Mouse (Mus musculus) kidney, postnatal 0 days (tissue): ENCODE results near the gene Mcfd2. TPM values are rescaled to one million over a fixed set of nuclear protein-coding genes. Genes with fewer than 3 reads are reported as not detected.

Source experiments
- ATAC-seq: fragments of 200-750 bp; cut with Nextera tagmentation; replicated peaks from 2 replicates; pipeline ENCODE4 v1.8.0; 2017; ENCODE audit warnings: low read depth, moderate number of reproducible peaks, moderate TSS enrichment, moderate library complexity; ENCODE audit not compliant: low FRiP score
- DNase-seq: peaks from one replicate; pipeline ENCODE4 v3.0.0-alpha.2; 2016; ENCODE audit warnings: low spot score
- H3K27ac ChIP-seq: fragments of 300-500 bp; sonication (generic); 2 replicates; pipeline ENCODE4 v1.5.1; 2014; ENCODE audit warnings: mild to moderate bottlenecking
- H3K27me3 ChIP-seq: fragments of 300-500 bp; sonication (generic); 2 replicates; pipeline ENCODE4 v1.6.1; 2014; ENCODE audit warnings: low read length, mixed read lengths; ENCODE audit not compliant: insufficient read depth
- H3K36me3 ChIP-seq: fragments of 300-500 bp; sonication (generic); 2 replicates; pipeline ENCODE4 v1.6.1; 2014; ENCODE audit warnings: low read length, mixed read lengths; ENCODE audit not compliant: insufficient read depth
- H3K4me1 ChIP-seq: fragments of 300-500 bp; sonication (generic); replicated peaks from 2 replicates; pipeline ENCODE4 v1.6.1; 2014; ENCODE audit warnings: antibody characterized with exemption, low read length, mixed read lengths; ENCODE audit not compliant: insufficient read depth
- H3K4me2 ChIP-seq: fragments of 300-500 bp; sonication (generic); 2 replicates; pipeline ENCODE4 v1.6.1; 2014; ENCODE audit warnings: mild to moderate bottlenecking, low read length, moderate library complexity, mixed read lengths
- H3K4me3 ChIP-seq: fragments of 300-500 bp; sonication (generic); replicated peaks from 2 replicates; pipeline ENCODE4 v1.5.1; 2014; ENCODE audit warnings: low read depth, low read length
- H3K9ac ChIP-seq: fragments of 300-500 bp; sonication (generic); 2 replicates; pipeline ENCODE4 v1.6.1; 2014; ENCODE audit warnings: low read depth, low read length
- H3K9me3 ChIP-seq: fragments of 300-500 bp; sonication (generic); replicated peaks from 2 replicates; pipeline ENCODE4 v1.6.1; 2016; ENCODE audit warnings: low read length, inconsistent platforms, mixed read lengths
- CTCF ChIP-seq: IDR thresholded peaks from 2 replicates; pipeline ENCODE4 v1.5.1; 2016; ENCODE audit warnings: antibody characterized with exemption, low read depth, mild to moderate bottlenecking, moderate library complexity
- WGBS: fragments of 180-500 bp; shearing (Covaris S2); extraction: QIAGEN DNeasy Blood & Tissue Kit; methylation state at CpG from one replicate; pipeline ENCODE4 v1.1.7; 2014; 5-methylcytosine and 5-hydroxymethylcytosine counted together
- polyA plus RNA-seq: library from polyadenylated mRNA; unstranded; fragments of >200 nt; fragmentation: Nextera tagmentation; extraction: Ambion mirVana; gene quantifications from 2 replicates; pipeline ENCODE4 v1.2.1, GENCODE M21; 2015

Gene Mcfd2
- polyA plus RNA-seq, 1 experiment from 2014 or later: 140 TPM

DNA sequence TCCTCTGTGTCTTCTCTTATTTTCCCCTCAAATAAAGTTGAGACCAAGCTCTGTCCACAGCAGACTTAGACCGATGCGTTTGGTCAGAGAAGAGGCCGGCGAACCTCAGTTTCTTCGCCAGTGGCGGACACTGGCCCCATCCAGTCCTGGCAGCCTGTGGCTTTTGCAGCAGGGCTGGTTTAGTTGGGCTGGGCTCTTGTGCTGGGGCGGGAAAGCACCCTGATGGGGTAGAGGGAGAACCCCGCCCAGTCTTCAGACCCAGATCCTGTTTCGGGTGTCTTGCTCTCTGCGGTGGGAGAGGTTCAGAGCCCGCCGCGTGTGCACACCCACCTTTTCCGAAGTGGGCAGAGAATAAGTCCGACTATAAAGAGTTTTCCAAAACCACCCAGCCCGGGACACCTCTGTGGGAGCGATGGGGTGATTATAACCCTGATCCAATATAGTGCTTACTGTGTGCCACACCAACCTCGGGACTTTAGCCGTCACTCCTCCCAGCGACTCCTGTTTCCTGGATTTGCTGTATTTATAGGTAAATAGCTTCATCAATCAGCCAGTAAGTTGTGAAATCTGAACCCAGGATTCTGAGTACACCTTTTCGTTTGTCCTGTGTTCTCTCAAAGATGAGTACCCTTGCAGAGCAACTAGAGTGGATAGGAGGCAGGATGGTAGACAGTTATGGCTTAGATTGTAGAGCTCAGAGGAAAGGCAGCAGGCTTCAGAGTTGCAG lies 18.2 kb upstream of the Mcfd2 start:
- 11% methylated on average over 21 of the region's 21 CpGs for WGBS
- no peak for TF ChIP-seq CTCF
- peak; percentile 24 for DNase-seq

GRCm38 (mm10) chr17:87283055-87283754 lies 17.5 kb upstream of the Mcfd2 start:
- TF ChIP-seq CTCF: no peak
- WGBS: under 1% methylated on average over 54 of the region's 56 CpGs
- H3K27me3 ChIP-seq: no peaks in the 10 kb centered on the region
- H3K36me3 ChIP-seq: no peaks in the 10 kb centered on the region
- DNase-seq: peak; percentile 41
- ATAC-seq: peak; percentile 41
- H3K9me3 ChIP-seq: no peaks in the 10 kb centered on the region
- H3K4me3 ChIP-seq: peak overlapping the region; percentile 80
- H3K9ac ChIP-seq: peak overlapping the region; percentile 91
- H3K27ac ChIP-seq: peak overlapping the region; percentile 99
- H3K4me2 ChIP-seq: peak overlapping the region; percentile 99
- peaks cover 5% of the 10 kb centered on the region for H3K4me1 ChIP-seq

More for the DNA sequence above, 18.2 kb upstream of the Mcfd2 start:
- no peak for ATAC-seq
- Histone ChIP-seq H3K27me3 (no peaks in the 10 kb centered on the region), H3K36me3 (no peaks in the 10 kb centered on the region), H3K9ac (peak overlapping the region; percentile 91), H3K4me2 (peak overlapping the region; percentile 99), H3K9me3 (no peaks in the 10 kb centered on the region), H3K4me3 (peak overlapping the region; percentile 80), H3K27ac (0 out of 2 replicates have a peak overlapping the region, but pooled peaks have one; percentile 99), H3K4me1 (peaks cover 5% of the 10 kb centered on the region)

- no peak for TF ChIP-seq CTCF
- peak within 1 kb of the TSS; percentile 80 for H3K4me3 ChIP-seq
- DNase-seq: peak; percentile 96
- peak within 1 kb of the TSS; percentile 99 for H3K27ac ChIP-seq
- H3K27me3 ChIP-seq: no peaks in the 10 kb centered on the region
- WGBS: under 1% methylated on average over 30 of the region's 38 CpGs
- ATAC-seq: peak; percentile 93
- H3K4me1 ChIP-seq: peaks cover 5% of the 10 kb centered on the region
- H3K36me3 ChIP-seq: no peaks in the 10 kb centered on the region
- H3K4me2 ChIP-seq: peak within 1 kb of the TSS; percentile 99
- H3K9ac ChIP-seq: peak within 1 kb of the TSS; percentile 91
- no peaks in the 10 kb centered on the region for H3K9me3 ChIP-seq
These were observed 16.9 kb upstream of the Mcfd2 start, which contains the start of gene Ttc7 for GRCm38 (mm10) chr17:87282706-87283053. Ttc7 (plus strand) TSS chr17:87282886.

- 0 out of 2 replicates have a peak, but pooled peaks have one; percentile 11 for TF ChIP-seq CTCF
- whole genome bisulfite sequencing: under 1% methylated on average over 44 of the region's 44 CpGs
- Histone ChIP-seq H3K4me1 (peaks cover 5% of the 10 kb centered on the region), H3K9me3 (no peaks in the 10 kb centered on the region), H3K27me3 (no peaks in the 10 kb centered on the region), H3K4me3 (peak overlapping the region; percentile 80), H3K4me2 (peak overlapping the region; percentile 99), H3K27ac (peak overlapping the region; percentile 99), H3K9ac (peak overlapping the region; percentile 91), H3K36me3 (no peaks in the 10 kb centered on the region)
- peak; percentile 84 for ATAC-seq
- DNase-seq: peak; percentile 96
These were observed 16.4 kb upstream of the Mcfd2 start for GRCm38 (mm10) chr17:87282007-87282705.

DNA sequence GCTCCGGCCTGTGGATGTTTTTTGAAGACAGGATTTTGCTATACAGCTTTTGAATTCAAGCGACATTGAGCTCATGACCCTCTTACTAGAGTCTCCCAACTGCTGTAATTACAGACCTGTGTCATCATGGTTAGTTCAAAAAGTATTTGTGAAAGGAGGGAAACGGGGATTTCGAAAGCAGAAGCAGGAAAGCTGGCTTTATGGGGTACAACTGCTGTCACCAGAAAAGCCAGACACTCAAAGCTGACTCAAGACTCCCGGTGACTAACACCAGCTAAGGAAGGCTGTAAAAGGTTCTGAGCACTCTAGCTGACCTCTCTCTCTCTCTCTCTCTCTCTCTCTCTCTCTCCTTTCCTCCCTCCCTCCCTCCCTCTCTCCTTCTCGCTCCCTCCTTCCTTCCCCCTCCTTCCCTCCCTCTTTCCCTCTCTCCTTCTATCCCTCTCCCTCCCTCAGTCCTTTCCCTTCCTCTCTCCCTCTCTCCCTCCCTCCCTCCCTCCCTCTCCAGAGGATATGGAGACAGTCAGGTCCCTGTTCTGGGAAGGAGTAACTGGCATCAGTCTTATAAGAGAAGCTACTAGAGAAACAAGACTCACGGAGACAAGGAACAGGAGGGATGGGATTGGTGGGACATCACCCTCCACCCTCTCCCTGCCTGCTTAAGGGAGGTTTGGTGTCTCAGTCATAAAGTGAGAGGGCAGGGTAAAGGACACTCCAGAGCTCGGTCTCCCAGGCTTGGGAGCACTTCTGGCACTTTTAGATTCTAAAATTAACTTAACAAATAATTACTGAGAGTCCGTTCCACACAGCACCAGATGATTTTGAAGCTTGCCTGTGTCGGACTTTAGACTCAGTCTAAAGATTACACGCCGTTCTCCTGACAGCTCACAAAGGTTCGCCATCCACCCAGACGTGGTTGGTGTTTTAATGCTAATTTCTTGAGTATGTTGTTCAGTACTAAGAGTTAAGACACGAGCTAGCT lies 9.9 kb upstream of the Mcfd2 start:
- H3K27ac ChIP-seq: no peak overlapping the region
- ATAC-seq (peak; percentile 83), DNase-seq (peak; percentile 6)
- H3K9me3 ChIP-seq: no peaks in the 10 kb centered on the region
- H3K9ac ChIP-seq: no peak overlapping the region
- WGBS: 48% methylated on average over 15 of the region's 15 CpGs
- no peak overlapping the region for H3K4me3 ChIP-seq
- no peaks in the 10 kb centered on the region for H3K4me1 ChIP-seq
- TF ChIP-seq CTCF: no peak
- no peaks in the 10 kb centered on the region for H3K27me3 ChIP-seq
- no peak overlapping the region for H3K4me2 ChIP-seq
- H3K36me3 ChIP-seq: no peaks in the 10 kb centered on the region
